Mouse (Mus musculus) c-Kit-positive CD71-positive TER-119-positive erythroid progenitor cells, embryonic 14.5 days (primary cell): ENCODE measurements around the gene Edn1.

ENCODE experiments used
- DNase-seq: peaks from one replicate; pipeline ENCODE4 v3.0.0-alpha.2; 2013; ENCODE audit warnings: low spot score

Gene Edn1

GRCm38 (mm10) chr13:42317808-42318207 lies 16.5 kb downstream of the Edn1 start:
- DNase-seq = no peak

GRCm38 (mm10) chr13:42328576-42328975 lies 27.3 kb downstream of the Edn1 start:
- DNase-seq = no peak

- DNase-seq = no peak
These were observed 29.8 kb downstream of the Edn1 start for GRCm38 (mm10) chr13:42331104-42331503.

GRCm38 (mm10) chr13:42334981-42335380 lies 33.7 kb downstream of the Edn1 start:
- no peak for DNase-seq

- DNase-seq = no peak
These were observed 35.1 kb downstream of the Edn1 start for GRCm38 (mm10) chr13:42336414-42336813.

GRCm38 (mm10) chr13:42337072-42337471 lies 35.8 kb downstream of the Edn1 start:
- DNase-seq = no peak

- DNase-seq = no peak
These were observed 38.2 kb downstream of the Edn1 start for GRCm38 (mm10) chr13:42339466-42339865.

GRCm38 (mm10) chr13:42341871-42342532 lies 40.7 kb downstream of the Edn1 start:
- no peak for DNase-seq

- DNase-seq = no peak
These were observed 44.2 kb downstream of the Edn1 start for GRCm38 (mm10) chr13:42345439-42345838.

- DNase-seq = no peak
These were observed 45.1 kb downstream of the Edn1 start for GRCm38 (mm10) chr13:42346414-42346813.

GRCm38 (mm10) chr13:42351675-42352074 lies 50.4 kb downstream of the Edn1 start:
- no peak for DNase-seq
